Mouse (Mus musculus): ENCODE data around the gene Tns1.

GRCm38 (mm10) chr1:74113071-74113470, 11.2 kb downstream of the Tns1 start:
- TF ChIP-seq CTCF (IDR thresholded peaks at IDR 0.05; ENCODE audit: borderline replicate concordance, control insufficient read depth, extremely low read depth, insufficient read depth, low read length, poor library complexity): no peak
- TF ChIP-seq POLR2A (IDR thresholded peaks at IDR 0.05; ENCODE audit: control insufficient read depth, extremely low read depth, insufficient read depth, low read length, poor library complexity): no peak
